Mouse (Mus musculus): Measurements from ENCODE around the gene Setd3.

DNA sequence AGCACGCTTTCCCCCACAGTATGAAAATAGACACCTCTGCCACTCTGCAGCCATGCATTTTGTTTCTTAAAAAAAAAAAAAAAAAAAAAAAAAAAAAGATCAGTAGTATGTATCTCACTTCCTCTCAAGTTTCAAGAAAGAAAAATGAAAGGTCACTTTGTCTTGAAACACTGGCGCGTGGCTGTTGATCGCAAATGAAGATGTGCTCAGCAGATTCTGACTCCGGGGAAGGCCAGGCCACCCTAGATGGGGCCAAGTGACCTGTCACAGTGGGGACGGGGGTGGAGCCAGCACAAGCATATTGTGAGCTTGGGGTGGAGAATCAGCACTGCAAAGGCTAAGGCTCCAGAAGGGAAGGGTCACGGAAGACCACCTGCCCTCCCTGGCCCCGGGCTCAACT lies 24.8 kb upstream of the Setd3 start:
- TF ChIP-seq CTCF (IDR thresholded peaks at IDR 0.05; ENCODE audit: control insufficient read depth, insufficient read depth, insufficient replicate concordance, low read depth, low read length) (no peak), POLR2A (IDR thresholded peaks at IDR 0.05; ENCODE audit: control insufficient read depth, low read depth, low read length) (no peak)
